Mouse (Mus musculus): ENCODE measurements around the gene Cdpf1. TPM values are rescaled to one million over a fixed set of nuclear protein-coding genes. Genes with fewer than 3 reads are reported as not detected.

Cdpf1 gene
- polyA plus RNA-seq, 2 experiments from 2014 or later: 43.6 to 52.3 TPM

DNA sequence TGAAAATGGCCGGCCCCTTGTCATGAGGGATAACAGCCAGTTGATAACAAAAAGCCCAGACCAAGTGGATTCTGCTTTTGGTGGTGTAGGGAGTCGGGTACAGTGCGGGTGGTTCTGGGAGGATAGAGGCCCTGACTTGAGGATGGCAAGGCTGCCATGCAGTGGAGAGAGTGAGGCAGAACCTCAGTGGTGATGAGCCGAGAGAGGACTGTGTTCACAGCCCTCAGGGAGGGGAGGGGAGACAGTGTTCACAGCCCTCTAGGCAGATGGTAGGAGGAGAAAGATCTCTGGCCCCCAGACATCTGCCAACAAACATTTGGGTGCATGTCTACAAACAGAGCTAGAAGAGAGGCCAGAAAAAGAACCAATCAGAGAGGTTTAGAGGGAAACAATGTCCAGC is 48.7 kb downstream of the Cdpf1 start:
- no peak for ATAC-seq

DNA sequence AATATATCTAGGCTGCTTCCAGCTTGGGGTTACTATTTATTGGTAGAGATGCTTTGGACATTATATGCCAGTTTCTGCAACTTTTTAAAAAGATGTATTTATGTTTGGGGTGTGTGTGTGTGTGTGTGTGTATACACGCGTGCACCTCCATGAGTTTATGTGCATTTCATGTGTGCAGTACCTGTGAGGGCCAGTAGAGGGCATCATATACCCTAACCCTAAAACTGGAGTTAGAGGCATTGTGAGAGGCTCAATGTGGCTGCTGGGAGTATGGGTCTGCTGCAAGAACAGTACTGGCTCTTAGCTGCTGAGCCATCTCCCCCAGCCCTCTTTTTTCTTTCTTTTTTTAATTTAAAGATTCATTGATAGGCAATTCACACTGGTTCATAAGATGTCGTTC is 53.7 kb downstream of the Cdpf1 start:
- ATAC-seq: no peak

Other genes with a start within 250 kb of the Cdpf1 start
- gene Wnt7b, start 229.2 kb downstream of the Cdpf1 start, polyA plus RNA-seq (2017; shearing (Covaris generic)): not detected
- gene Ppara, start 76.7 kb downstream of the Cdpf1 start, polyA plus RNA-seq (2017; shearing (Covaris generic)): under 1 TPM in 1 of 2 experiments, not detected in 1; 0.20 TPM
- gene Pkdrej, start 10.0 kb upstream of the Cdpf1 start, polyA plus RNA-seq (2017; shearing (Covaris generic)): not detected
- gene Ttc38, start 20.6 kb upstream of the Cdpf1 start, polyA plus RNA-seq (2017; shearing (Covaris generic)): 10 to 100 TPM; 17.6 to 22.4 TPM
- gene Gtse1, start 48.0 kb upstream of the Cdpf1 start, polyA plus RNA-seq (2017; shearing (Covaris generic)): 1 to 10 TPM; 3.0 to 7.1 TPM
- 10 to 100 TPM; 40.6 to 50.3 TPM for gene Trmu, start 67.6 kb upstream of the Cdpf1 start, polyA plus RNA-seq (2017; shearing (Covaris generic))
- gene Celsr1, start 222.1 kb upstream of the Cdpf1 start, polyA plus RNA-seq (2017; shearing (Covaris generic)): 1 to 10 TPM; 3.3 to 3.8 TPM
- gene Gramd4, start 246.0 kb upstream of the Cdpf1 start, polyA plus RNA-seq (2017; shearing (Covaris generic)): 10 to 100 TPM; 25.3 to 25.7 TPM

Data from CD4-positive, CD25-positive, alpha-beta regulatory T cell, adult 4 months (primary cell).